Mouse (Mus musculus): Measurements from ENCODE around the gene Sept9.
A peak's percentile ranks its signal among the peaks of the same experiment; 100 is the strongest.

Gene Sept9

DNA sequence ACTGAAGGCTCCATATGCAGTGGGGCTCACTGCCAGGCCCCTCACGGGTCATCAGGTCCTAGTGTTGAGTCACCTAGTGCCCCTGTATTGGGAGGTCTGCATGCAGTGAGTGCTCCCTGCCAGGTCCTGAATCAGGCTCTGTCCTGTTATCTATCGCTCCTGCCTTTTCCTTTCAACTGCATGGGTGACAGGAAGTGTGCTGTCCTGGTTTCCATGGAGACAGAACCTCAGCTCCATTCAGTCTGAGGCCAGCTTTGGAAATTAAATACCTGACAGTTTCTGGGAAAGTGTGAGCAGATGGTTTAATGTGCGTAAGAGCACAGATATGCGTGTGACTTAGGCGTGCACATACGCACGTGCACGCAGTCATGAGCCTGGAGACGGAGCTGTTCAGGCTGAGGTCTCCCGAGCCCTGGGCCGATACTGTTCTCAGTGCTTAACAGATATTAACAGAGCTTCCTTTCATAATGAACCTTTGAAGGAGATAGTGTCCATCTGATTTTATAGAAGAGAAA lies 49.3 kb downstream of the Sept9 start:
- DNase-seq = no peak

DNA sequence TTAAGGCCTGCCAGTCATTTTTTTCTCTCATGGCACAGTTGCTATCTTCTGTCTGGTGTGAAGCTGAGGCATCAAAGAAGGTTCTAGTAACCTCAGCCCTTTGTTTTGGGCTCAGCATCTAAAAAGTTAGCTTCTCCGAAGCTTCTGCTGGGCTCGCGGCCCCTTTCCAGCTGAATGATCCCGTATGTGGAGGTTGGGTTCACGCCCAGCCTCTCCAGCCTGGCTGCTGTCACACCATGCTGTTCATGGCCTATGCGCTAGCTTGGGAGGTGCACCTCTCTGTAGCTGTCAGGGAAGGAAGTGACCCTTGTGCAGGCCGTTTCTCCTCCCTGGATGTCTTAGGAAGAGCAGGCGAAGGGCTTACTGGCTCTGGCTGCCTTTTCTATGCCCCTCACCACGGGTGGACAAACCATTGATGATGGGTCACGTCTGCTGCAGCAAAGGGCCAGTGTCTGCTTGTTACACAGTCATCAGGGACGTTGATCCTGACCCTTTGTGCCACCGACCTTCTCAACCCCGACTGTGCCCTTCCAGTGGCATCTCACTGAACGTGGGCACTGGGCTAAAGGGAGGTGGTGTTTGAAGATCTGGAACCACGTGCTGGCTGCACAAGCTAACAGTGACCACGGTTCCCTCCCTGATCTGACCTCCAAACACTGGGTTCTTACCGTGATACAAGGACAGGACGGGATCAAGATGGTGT lies 50.0 kb downstream of the Sept9 start:
- no peak for DNase-seq

DNA sequence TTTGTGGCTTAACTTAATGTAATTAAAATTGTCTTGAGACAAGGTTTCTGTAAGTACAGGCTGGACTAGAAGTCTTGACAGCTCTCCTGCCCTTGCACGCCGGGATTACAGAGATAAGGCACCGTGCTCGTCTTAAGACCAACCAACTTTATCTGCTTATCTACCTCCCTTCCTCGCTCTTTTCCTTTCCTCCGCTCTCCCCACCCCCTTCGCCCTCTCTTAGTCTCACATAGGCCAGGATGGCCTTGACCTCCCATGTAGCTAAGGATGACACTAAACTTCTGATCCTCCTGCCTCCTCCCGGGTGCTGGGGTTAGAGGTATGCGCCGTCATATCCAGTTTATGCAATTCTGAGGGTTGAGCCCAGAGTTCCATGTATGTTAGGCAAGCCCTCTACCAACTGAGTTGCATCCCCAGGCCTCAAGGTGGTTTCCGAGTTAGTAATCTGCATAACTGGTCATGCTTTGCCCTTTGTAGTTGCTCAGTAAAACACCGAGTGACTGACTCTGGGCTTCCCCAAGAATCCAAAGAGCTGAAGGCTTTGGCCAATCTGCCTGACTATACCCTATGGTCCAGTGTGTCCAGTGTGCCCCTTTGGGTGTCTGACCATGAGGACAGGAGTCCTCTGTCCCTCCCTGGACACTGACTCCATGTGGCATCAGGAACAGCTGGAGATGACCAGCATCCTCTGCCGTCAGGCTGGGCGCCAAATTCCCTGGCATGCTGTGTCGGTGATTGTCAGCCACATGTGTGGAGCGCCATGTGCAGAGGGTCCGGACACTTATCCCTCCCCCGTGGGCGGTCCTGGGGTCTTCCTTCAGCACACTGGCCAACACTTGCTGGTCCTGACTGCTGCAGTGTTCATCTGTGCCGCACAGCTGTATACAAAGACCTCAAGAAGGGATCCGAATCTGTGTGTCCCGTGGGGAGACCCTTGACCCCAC lies 50.8 kb downstream of the Sept9 start:
- no peak for DNase-seq

DNA sequence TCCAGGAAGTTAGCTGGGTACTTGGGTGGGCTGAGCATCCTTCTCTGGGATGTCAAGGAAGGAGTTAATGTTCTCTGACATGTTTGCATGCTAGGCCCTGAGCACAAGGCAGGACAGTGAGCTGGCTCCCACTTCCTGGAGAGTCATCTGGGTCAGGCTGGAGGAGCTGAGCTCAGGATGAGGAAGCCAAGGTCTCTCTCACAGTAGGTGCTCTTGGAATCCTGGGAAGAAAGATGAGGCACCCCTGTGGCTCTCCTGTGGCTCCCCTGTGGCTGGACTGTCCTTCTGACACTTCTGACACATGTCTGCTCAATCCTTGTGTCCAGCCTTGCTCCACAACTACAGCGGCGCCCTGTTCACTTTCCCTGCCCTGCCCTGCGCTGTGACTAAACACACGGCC lies 52.3 kb downstream of the Sept9 start:
- no peak for DNase-seq

DNA sequence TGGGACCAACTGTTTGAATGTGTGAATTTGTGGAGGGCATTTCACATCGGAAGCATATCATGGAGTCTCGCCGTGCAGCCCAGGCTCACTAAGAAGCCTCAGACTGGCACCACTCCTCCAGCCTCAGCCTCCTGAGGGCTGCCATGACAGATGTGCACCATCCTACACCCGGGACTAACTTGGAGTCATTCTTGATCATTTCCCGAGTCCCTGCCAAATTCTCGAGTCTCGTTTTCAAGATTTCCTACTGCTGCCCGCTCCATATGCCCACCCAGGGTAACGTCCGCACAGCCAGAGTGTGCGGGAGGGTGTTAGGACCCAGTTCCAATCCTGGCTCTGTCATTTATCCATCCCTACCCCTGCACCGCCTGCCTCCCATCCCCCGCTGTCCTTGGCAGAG lies 53.4 kb downstream of the Sept9 start:
- DNase-seq = no peak

DNA sequence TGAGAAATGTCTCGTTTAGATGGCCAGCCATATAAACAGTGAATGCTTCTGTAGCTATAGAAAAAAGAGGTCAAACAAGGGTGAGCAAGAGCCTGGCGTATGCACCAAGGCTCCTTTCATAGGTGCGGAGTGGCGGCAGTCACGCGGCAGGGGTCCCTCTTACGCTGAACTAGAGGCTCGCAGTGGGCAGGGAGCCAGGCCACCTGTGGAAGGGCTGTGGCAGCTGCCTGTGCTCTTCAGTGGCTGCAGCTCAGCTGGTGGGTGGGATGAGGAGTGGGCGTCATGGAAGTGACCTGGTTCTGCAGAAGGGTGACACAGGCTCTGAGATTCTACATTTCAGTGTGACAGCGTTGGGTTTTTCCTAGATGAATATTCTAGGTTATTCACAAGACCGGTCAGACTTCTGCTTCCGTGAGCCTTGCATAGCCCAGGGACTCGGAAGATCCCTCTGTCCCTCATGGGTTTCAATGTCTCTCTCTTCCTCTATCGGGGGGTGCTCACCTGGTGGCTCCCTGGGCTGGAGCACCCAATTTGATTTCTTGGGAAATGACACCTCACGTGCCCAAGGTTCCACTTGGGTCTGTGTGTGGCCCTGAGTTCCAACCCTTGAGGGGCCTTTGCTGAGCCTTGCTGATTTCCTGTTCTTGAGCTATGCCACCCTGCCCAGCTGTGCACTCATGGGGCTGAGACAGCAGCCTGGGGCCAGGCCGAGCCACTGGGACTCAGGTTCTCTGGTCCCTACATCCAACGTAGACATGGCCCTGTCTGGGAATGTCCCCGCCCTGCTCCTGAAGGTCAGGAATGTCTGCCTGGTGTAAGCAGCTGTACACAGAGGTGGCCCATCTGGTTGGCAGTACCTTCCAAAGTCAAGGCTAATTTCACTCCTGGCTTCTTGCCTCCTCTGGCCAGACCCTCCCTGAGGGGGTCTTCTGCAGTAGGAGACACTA lies 55.0 kb downstream of the Sept9 start:
- DNase-seq = no peak

- no peak for DNase-seq
Observed at GRCm38 (mm10) chr11:117255108-117255489, 55.6 kb downstream of the Sept9 start.

DNA sequence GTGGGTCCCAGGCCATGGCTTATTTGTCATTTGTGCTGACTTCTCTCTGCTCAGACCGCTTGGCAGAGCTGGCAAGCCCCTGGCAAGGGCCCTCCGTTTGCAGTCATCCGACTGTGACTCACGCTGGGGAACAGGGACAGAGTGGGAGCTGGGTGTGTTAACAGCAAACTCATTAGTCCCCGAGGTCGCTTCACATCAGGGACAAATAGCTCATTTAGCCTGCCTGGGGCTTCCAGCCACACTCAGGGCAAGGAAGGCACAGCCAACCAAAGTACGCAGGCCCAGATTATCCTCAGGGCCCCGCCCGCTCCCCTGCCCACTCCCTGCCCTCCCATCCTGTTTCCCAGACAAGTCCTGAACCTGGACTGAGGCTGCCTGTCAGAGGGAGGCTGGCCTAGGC lies 56.6 kb downstream of the Sept9 start:
- no peak for DNase-seq

- DNase-seq = no peak
Observed at GRCm38 (mm10) chr11:117256840-117257239, 57.4 kb downstream of the Sept9 start.

DNA sequence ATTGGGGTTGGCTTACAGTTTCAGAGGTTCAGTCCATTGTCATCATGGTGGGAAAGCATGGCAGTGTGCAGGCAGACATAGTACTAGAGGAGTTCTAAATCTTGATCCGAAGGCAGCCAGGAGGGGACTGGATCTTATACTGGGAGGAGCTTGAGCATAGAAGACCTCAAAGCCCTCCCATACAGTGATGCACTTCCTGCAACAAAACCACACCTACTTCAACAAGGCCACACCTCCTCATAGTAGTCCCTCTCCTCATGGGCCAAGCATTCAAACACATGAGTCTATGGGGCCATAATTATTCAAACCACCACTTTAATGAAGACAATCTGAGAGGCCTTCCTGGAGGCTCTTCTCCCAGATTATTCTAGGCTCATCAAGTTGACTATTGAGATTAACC lies 57.8 kb downstream of the Sept9 start:
- no peak for DNase-seq

DNA sequence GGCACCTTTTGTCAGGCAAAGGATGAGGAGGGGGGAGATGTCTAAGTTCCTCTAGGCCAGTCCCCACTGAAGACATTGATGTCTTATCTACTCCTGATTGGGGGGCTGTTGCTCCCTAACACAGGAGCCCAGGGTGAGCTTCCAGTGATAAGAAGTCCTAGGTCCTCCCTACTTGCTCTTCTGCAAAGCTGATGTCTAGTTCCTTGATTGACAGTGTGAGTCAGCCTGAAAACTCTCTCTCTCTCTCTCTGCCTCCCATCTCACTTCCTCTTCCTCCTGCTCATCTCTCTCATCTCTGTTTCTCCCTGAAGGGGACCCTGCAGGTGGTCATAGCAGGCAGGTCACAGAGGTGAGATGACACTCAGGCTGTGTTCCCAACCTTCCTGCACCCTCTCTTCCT lies 58.4 kb downstream of the Sept9 start:
- DNase-seq = no peak

- no peak for DNase-seq
Observed at GRCm38 (mm10) chr11:117259178-117259960, 59.9 kb downstream of the Sept9 start.

DNA sequence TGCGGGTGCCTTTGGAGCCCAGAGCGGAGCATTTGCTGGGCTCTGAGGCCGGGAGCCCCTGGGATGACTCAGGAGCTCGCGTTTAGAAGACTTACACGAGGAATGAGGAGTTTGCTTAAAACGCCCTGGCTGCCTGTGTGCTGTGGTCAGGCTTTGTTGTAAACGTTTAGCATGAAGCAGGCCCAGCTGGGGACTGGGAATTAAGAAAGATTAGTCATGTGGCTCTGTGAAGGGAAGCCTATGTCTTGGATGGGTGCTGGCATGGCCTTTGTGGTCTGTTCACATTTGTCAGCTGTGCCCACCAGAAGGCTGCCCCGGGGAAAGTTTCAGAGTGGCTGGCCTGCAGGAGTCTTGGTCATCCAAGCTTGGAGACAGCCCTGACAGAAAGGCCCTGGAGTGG lies 61.2 kb downstream of the Sept9 start:
- DNase-seq = no peak

GRCm38 (mm10) chr11:117263096-117263808 lies 63.8 kb downstream of the Sept9 start:
- DNase-seq = peak; percentile 76

DNA sequence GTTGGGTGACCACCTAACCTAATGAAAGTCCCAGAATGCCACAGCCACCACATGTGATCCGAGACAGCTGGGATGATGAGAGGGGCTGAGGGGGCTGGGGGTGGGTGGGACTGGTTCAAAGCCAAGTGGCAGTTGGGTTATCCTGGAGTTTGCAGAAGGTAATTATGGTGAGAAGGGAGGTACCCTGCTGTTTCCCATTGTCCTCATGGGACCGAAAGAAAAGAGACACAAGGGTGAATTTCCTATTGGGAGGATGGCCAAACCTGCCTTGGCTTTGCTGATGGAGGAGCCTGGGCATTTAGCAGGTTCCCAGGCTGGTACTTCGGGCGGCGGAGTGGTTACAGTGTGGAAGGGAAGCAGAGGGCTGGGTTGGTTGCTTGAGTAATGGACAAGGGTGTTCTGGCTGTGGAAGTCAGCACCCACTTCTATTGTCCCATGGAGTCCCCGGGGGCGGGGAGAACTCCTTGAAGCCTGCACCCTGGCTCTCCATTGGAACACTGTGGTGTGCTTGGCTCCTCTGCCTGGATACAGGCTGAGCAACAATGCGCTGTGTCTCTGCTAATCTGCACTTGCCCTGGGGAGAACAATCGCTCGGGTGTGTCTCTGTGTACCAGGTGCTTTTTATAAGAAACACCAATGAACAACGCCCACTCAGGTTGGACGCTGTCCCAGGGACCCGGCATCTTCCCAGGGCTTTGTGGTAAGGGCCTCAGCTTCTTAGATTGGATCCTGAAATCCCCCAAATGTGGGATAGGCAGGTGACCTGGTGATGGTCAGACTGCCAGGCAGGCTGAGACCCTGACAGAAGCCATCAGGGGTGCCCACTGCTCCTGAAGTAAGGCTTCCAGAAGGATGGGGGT lies 64.9 kb downstream of the Sept9 start:
- DNase-seq = no peak

DNA sequence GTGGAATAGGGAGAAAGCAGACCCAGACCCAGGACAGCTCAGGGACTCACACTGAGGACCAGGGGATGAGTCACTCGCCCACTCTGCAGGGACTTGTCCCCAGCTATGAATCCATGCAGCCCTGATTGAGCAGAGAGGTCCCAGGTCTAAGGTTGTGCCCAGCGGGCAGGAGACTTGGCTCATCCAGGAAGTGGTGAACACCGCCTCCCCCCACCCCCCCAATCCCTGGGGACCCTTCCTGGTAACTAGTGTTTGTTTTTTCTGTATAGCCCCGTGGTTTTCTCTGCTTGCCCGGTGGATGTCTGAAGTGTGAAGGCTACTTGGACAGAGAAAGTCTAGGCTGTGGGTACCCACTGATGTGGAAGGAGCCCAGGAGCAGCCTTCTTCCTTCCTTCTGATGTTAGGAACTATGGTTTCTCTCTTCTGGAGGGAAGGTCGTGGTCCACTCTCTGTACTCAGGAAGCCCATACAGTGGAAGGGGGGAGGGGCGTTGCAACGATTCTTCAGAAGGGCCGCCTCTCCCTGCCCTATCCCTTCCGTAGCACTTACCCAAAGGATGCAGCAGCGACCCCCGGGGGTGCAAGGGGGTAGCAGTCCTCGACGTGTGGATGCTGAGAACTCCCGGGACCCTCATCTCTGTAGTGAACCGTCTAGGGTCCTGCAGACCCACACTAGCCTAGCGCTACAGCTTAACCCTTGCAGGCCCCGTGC lies 66.0 kb downstream of the Sept9 start:
- peak; percentile 66 for DNase-seq

- DNase-seq = peak; percentile 92
Observed at GRCm38 (mm10) chr11:117265981-117266905, 66.8 kb downstream of the Sept9 start.

- DNase-seq = no peak
Observed at GRCm38 (mm10) chr11:117266906-117267721, 67.7 kb downstream of the Sept9 start.
